9 mouse cellular contexts compared by ENCODE assay signal in genomic region chr9:56830162-56830561, GRCm38 (mm10). TPM values are rescaled to one million over a fixed set of nuclear protein-coding genes. Genes with fewer than 3 reads are reported as not detected.
DNase-seq lines count a peak whose midpoint lies in the region; ATAC-seq lines count a peak whose summit lies in the region.
"Had no signal": no experiment of that assay in that cellular context is flagged by ENCODE, and none has a peak within 500 bp of the region (broad histone marks: within the 10 kb centered on the region; RNA-seq: fewer than 3 reads in every experiment).

No protein-coding gene starts in this region.

- peak; percentile 41 to 66 for DNase-seq in frontal cortex, postnatal 36 days (ENCODE audit: low spot score in 2 of 2)
- DNase-seq in frontal cortex, postnatal 14 days (ENCODE audit: low spot score in 2 of 2) = no peak
- DNase-seq in right cerebral cortex, postnatal 10 days (ENCODE audit: low spot score in 2 of 2) = peak; percentile 70 to 73
- DNase-seq in right cerebral cortex, adult 2 months (ENCODE audit: low spot score in 2 of 2) = no peak
- DNase-seq in kidney, postnatal 25 days = peak; percentile 21 to 54
- DNase-seq in cerebellum, postnatal 25 days = no peak
- no peak for DNase-seq in layer of hippocampus, adult 18-20 months (ENCODE audit: low spot score in 2 of 2)
- DNase-seq: layer of hippocampus, postnatal 36 days had no signal

- ATAC-seq in erythroblast, adult 5-6 weeks (replicated peaks; ENCODE audit: low FRiP score, poor library complexity, severe bottlenecking) = no peak

RNA-seq across cellular contexts. Expression of gene Lingo1, which starts 33.9 kb away (rescaled TPM):
- total RNA-seq in erythroblast, adult 5-6 weeks (2015; ENCODE audit: low replicate concordance) = not detected in 2 replicates
- total RNA-seq in erythroblast, adult 5-6 weeks (2017; ENCODE audit: low replicate concordance) = not detected in 2 replicates
- total RNA-seq in layer of hippocampus, adult 18-20 months (2021) = 100 to 1,000 TPM; 261 to 262 TPM

RNA-seq across cellular contexts. Expression of gene Odf3l1, which starts 34.3 kb away (rescaled TPM):
- not detected in 2 replicates for total RNA-seq in erythroblast, adult 5-6 weeks (2015; ENCODE audit: low replicate concordance)
- not detected in 2 replicates for total RNA-seq in erythroblast, adult 5-6 weeks (2017; ENCODE audit: low replicate concordance)
- not detected for total RNA-seq in layer of hippocampus, adult 18-20 months (2021)
- total RNA-seq: layer of hippocampus, postnatal 36 days had no signal

RNA-seq across cellular contexts. Expression of gene Cspg4, which starts 34.7 kb away (rescaled TPM):
- total RNA-seq in erythroblast, adult 5-6 weeks (2015; ENCODE audit: low replicate concordance) = not detected in 2 replicates
- 0.28 TPM in 1 of 2 replicates, not detected in the other for total RNA-seq in erythroblast, adult 5-6 weeks (2017; ENCODE audit: low replicate concordance)
- total RNA-seq in layer of hippocampus, adult 18-20 months (2021) = 10 to 100 TPM; 13.8 to 17.0 TPM

Comparison
In these comparisons a context has a peak if more than half of its experiments do, and no peak if none do; other contexts are left out.
1. DNase-seq: peak in frontal cortex, postnatal 36 days (2 of 2), right cerebral cortex, postnatal 10 days (2 of 2) and kidney, postnatal 25 days (2 of 2); none in frontal cortex, postnatal 14 days (0 of 2), right cerebral cortex, adult 2 months (0 of 2), cerebellum, postnatal 25 days (0 of 2) and layer of hippocampus, adult 18-20 months (0 of 2).
2. RNA of gene Lingo1, which starts 33.9 kb away (total RNA-seq): 261 to 262 TPM in layer of hippocampus, adult 18-20 months; not detected in erythroblast, adult 5-6 weeks; every median in the first group is over 100 times any median in the second.
3. RNA of gene Cspg4, which starts 34.7 kb away (total RNA-seq): 13.8 to 17.0 TPM in layer of hippocampus, adult 18-20 months; 0.28 TPM in erythroblast, adult 5-6 weeks; every median in the first group is over 10 times any median in the second.